Mouse (Mus musculus): ENCODE results near the gene Cd5.

Cd5 gene

DNA sequence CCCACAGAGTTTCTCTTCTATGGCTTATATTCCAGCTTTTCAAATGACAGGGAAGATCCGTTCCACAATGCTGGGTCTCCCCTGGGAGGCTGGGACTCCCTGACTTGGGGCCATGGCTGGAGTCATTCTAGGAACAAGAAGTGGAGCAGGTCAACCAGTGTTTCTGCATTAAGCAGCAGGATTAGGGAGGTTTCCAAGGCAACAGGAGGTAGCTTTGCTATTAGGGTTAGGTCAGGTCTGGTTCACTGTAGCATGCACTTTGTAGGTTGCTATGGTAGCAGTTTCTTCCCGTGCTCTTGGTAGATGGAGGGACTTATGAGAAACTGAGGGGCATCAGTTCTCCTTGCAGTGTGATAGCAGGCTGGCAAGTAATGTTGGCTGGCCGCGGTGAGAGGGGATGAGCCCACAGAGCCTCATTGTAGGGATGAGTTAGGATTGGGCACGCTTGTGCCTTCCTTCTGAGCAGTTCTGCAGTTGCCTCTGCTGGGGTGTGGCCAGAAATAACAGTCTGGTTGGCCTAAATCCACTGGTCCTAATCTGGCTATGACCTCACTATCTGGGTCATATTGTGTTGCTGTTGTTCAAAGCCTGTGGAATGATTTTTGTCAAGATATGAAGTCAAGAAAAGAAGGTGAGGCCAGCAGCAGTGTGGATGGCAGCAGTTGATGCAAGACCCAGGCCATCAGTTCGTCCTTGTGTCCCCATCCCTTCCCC, 37.6 kb downstream of the Cd5 start:
- no peak for DNase-seq (ENCODE audit: low spot score)

DNA sequence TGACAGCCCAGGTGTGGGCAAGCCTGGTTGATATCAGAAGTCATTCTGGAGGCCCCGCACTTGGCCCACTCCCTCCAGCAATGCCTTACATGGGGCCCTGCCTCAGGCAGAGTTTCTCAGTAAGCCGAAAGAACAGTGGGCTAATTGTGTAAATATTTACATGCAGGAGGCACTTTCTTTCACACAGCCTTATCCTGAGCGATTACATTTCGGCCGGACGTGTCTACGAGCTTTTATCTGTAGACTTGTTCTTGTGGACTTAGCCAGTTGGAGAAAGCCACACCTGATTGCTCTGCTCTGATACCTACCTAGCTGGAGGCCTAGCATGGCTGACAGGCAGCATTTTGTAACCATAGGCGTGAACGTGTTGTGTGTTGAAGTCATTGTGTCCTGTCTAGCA, 39.0 kb downstream of the Cd5 start:
- DNase-seq (ENCODE audit: low spot score) = no peak

DNA sequence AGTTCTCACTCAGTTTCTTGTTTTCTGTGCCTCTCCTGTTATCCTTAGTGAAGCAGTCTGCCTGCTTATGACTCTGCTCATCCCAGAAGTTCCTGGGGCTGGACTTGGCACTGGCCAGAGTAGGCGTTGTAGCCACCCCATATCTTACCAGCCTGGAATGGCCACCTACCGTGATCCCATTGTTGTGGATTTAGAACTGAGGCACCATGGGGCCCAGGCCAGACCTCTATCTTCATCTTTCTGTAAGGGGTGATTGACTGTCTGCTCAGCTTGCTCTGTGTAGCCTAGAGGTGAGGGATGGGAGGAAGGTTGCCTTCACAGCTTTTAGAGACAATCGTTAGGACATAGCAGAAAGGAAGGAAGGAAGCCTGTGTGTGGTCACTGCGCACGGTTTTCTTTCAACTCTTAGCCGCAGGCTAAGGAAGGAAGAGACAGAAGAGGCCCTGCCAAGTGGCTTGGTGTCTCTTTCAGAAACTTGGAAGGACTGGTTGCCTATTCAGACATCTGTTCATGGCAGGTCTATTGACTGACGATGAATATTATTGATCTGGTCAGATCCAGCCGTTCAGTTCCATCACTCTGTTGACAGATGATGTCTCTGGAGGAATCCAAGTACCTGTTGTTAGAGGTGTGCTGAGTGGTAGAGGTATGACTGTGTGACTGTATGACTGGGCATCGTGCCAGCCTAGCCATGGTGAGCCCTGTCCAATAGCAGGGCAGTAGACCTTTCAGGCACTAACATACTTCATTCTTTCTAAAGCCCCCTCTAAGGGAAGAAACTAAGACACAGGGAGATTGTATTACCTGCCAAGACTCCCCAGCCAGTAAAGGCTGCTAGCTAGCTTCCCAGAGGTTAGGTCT, 40.4 kb downstream of the Cd5 start:
- no peak for DNase-seq (ENCODE audit: low spot score)

DNA sequence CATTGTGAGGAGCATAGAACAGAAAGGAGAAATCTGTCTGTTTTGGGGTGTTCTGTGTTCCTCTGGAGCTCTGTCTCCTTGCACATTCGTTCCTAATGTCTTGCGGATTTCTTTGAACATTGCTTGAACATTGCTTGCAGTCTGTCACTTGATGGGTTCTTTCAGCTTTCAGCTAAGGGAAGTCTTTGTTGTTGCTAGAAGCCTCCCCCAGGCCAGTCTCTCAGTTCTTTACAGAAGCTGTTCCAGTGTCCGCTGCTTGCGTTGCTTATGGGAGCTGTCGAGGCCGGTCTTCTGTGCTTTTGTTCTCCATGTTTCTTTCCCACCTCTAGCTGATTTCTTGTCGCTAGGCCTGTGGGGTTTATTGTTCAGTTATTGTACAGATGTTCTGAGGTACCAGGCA, 43.0 kb downstream of the Cd5 start:
- no peak for DNase-seq (ENCODE audit: low spot score)

DNA sequence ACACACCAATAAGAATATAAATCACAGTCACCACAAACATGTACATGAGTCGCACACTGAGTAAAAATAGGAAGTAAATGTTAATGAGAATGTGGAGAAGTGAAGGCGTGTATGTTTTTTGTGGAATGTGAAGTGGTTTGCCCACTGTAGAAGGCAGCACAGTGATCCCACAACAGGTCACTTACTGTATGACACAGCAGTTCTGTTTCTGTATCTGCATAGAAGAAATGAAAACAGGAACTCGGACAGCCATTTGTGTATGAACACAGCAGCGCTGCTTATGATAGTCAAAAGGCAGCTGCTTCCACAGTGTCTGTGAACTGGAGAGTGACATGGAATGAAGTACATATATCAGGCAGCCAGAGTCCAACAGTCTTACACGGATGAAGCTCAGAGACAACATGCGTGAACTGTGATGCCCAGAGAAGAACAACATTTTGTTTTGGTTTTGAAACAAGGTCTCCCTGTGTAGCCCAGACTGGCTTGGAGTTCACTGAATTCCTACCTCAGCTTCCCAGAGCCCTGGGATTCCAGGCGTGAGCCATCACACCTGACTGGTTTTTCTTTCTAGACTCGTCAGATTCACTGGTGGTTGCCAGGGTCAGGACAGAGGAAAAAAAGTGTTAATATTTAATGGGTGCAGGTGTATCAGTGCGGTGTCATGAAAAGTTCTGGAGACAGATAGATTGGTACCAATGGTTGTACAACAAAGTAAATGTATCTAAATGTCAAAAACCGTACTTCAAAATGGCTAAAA, 44.7 kb downstream of the Cd5 start:
- DNase-seq (ENCODE audit: low spot score) = no peak

DNA sequence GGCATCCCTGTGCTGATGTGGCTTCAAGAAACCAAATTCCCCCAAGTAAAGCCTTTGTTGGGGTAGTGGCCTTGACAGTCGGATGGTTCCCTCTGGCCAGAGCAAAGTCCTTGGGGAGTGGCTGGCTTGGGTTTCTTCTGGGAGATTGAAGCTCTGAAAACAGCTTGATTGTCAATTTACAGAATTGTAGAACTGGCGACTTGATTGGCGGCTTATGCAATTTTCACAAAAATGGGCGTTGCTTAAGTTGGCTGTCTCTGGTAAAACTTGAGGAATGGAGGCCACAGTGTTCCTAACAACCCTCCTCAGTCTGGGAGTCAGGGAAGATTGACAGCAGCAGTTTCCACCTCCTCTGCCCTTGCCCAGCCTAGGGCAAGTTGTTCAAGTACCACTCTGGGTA, 46.4 kb downstream of the Cd5 start:
- no peak for DNase-seq (ENCODE audit: low spot score)

DNA sequence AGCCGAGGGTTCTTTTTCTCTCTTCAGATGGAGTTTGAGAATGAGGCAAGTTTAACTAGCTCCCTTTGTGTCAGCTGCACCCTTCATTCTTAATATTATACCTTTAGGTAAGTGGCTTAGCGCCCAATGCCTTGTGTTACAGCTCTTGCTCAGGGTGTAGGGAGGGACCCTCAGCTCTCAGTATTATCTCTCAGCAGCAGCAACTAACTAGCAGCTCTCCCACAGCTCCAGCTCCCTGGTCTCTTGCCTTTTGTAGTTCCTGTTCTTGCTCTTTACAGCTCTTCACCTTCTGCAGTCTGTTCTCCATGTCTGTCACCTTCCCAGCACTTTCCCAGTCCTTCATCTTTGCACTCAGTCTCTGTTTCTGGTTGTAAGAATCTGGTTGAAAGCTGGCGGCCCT, 47.1 kb downstream of the Cd5 start:
- DNase-seq (ENCODE audit: low spot score) = no peak

DNA sequence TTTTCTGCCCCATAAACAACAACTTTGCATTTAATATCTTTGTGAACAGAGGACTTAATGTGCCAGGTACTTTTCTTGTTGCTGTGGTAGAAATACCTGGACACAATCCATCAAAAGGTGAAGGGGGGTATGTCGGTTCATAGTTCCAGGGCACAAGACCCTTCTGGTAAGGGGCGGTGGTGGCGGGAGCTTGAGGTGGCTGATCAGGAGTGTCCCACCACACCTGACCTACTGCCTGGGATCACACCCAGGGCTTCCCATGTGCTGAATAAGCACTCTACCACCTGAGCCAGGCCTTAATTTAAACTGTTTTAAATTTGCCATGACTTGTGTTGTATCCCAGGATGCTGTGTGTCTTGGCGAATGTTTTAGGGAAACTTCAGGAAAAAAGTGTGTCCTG, 47.7 kb downstream of the Cd5 start:
- no peak for DNase-seq (ENCODE audit: low spot score)

DNA sequence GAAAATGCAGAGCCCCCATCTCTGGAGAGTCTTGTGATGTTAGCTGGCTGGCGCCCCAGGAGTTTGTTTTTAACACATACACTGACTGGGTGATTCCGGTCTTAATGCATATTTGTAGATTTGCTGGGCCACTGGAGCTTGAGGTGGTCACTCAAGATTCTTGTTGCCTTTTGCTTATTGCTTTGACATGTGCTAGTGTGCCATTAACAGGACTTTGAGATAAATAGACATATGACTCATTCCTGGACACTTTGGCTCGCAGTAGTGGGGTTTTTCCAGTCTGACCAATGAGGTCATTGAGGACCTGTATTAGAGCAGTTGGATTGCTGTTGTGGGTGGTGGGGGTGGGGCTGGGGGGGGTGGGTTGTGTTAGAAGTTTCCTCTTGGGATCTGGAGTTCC, 48.5 kb downstream of the Cd5 start:
- DNase-seq (ENCODE audit: low spot score) = no peak

DNA sequence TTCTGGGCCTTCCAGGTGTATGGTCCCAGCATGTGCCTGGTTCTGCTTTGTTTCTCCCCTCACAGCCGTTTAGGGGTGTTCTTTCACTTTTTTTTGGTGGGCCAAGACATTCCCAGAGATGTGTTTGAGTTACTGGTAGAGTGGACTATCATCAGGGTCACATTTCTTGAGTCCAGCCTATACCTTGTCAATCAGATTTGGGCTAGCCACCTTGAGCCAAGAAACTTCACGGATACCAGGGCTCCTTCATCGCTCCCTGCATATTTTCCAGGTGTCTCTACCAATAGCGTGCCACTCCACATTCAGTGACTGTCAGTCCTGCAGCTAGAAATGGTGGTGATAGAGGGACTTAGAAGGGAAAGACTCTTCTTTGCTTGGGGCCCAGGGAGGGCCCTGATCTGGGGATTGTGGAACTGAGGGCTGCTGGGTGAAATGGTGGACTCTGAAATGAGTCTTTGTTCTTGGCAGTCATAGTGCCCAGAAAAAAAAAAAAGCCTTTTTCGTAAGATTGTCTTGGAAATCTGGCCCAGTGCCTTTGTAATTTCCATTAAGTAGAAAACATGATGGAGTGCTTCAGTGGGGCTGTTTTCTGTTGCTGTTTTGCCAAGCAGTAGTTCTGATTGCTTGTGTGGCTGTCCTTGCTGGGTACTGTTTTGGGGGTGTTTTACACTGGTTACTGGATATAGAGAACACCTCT, 49.2 kb downstream of the Cd5 start:
- DNase-seq (ENCODE audit: low spot score) = no peak

DNA sequence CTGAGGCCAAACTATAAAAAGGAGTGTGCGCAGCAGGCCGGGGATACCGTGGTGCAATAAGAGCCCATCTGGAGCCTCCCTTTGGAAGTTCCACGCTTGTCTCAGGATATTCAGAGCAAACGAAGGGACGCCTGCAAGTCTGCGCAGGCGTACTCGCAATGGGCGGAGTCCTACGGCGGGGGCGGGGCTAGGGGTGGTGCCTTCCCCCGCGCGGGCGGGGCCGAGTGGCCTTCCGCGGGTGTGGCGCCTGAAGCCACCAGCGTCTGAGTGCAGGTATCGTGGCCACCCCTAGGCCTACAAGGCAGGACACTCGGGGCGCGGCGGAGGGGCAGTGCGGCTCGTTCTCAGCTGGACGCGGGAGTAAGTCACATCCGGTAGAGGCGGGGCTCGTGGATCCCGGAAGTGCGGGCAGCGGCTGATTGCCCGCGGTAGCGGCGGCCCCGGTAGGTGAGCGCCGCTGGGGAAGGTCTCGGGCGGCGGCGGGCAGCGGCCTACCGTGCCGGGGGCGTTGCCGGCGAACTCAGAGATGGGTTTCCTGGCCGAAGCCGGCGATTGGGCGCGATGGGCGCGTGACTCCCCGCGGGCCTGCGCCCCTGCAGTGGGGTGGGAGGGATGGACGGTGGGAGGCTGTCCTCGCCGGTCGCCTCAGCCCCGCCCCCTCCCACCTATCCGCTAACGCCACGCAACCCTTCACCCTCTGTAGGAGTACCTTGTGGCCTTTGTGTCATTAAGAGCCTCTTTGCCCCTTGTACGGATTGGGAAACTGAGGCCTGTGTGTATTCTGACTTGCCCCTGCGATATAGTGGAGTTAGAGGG, 50.1 kb downstream of the Cd5 start, which contains the start of gene Vps37c:
Vps37c (plus strand) TSS at position 199 of the 816 bp plus-strand sequence.
- peak; percentile 95 for DNase-seq (ENCODE audit: low spot score)

DNA sequence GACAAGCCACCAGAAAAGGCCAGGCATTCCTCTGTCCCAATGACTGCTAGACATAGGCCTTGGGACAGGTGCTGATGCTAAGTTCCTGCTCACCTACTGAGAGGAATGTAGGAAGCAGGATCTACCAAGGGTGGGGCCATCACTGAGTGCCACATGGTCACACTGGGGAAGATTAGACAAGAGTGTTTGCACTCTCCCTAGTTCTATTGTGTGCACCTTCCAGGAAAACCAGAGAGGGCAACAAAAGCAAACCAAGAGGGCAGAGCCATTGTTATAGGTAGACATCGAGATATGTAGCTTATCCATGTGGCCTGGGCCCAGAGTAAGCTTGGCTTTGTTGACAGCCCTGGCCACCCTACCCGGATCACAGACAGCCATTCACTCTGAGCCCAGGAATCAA, 53.1 kb downstream of the Cd5 start:
- no peak for DNase-seq (ENCODE audit: low spot score)

DNA sequence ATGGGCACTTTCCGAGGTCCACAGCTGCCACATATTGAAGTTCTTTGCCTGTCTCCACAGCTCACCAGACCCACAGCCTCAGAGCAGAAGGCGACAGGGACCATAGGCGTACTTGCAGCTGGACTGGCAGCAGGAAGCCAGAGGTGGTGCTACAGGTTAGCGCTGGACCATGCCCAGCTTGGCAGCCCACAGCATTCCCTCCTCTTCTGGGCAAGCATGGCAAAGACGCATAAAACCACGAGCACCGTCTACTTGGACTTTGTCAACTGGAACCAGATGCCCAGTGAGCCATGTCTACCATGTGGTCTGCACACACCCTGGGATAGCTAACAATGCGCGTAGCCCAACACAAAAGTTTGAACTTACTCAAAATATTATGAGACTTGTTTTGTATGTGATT, 53.7 kb downstream of the Cd5 start:
- DNase-seq (ENCODE audit: low spot score) = no peak

DNA sequence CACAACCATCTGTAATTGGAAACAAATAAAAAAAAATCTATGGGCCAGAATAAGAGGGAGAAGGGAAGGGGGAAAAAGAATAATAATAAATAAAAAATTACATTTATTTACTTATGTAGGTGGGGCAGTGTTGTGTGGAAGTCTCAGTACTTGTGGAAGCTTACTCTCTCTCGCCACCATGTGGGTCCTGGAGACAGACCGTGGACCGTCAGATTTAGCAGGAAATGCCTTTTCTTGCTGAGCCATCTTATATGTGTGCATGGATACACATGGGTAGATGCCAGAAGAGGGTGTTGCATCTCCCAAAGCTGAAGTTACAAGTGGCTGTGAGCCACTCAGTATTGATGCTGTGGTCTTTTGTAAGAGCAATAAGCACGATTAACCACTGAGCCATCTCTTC, 57.2 kb downstream of the Cd5 start:
- no peak for DNase-seq (ENCODE audit: low spot score)

DNA sequence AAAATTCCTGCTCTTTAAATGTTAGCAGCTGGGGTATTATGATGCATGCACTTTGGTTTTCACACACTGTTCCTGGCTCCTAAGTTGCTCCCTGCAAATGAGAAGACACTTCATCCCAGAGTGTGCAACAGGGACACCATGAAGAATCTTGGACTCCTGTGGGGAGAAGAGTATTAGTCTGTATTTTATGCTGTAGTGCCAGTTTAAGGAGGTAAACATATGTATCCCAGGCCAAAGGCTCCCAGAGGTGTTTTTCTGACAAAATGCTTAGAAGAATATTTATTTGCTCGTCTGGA, 60.1 kb downstream of the Cd5 start:
- no peak for DNase-seq (ENCODE audit: low spot score)

DNA sequence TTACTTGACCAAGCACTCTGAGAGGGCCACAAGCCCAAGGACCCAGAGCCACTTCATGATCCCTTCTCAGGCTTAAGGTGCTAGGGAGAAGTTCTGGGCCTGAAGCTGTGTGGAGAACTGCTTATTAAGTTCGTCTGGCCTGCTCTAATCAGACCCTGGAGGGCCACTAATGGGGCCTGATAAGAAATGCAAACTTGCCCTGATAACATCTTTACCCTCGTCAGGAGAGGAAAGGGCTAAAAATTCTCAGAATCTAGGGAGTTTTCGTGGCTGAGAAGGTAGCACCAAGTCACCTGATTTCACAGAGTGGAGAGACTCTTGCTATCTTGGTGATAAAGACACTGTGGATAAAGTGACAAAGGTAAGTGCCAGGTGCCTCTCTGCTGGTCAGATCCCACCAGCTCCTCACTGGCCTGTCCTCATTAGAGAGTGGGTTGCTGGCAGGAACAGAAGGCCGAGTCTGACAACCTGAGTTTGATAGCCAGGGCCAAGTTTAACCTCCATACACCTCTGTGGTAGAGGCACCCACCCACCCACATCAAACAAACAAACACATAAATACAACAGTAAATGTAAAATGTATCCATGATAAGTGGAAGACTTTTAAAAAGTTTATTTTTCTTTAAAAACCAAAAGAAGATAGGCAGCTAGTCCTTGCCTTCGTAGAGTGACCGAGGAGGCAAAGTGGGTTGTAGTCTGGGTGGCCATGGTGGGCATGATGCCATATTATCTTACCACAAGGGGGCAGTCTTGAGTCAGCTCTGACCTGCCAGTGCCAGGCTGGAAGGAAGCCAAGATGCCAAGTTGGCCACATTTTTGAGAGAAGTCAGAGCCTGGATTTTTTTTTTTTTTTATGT, 60.7 kb downstream of the Cd5 start, which contains the start of gene Pga5:
Pga5 (minus strand) TSS at position 157 of the 857 bp plus-strand sequence.
- DNase-seq (ENCODE audit: low spot score) = peak; percentile 89

DNA sequence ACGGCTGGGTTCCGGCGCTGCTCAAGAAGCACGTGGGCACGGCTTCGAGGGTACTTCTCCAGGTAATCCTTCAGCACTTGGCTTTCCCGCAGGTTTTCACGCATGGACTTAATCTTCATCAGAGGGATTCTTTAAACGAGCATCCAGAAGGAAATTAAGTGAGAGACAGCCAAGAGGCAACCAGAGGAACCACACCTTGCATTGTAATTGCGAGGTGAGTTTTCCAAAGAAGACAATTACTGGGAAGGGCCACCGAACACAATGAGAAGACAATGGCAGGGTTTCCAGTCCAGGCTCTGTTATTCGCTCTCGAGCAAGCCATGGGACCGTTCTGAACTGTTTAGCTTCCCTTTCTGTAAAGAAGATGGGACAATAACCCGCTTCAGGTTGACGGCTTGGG, 62.1 kb downstream of the Cd5 start:
- no peak for DNase-seq (ENCODE audit: low spot score)

DNA sequence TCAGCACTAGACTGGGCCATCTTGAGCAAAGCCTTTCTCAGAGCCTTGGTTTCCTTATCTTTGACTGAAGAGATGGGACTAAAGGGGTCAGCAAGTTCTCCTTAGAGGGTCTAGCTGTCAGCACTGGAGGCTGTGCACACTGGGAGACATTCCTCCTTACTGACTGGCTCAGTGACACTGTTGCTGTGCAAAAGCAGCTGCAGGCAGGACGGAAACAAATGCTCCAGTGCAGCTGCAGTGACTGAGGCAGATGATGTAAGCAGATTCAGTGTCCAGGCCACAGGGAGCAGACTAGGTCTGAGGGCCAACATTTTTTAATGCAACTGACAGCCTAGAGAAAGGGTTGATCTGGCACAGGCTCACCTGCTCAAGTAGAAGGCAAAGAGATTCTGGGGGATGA, 65.5 kb downstream of the Cd5 start:
- no peak for DNase-seq (ENCODE audit: low spot score)

DNA sequence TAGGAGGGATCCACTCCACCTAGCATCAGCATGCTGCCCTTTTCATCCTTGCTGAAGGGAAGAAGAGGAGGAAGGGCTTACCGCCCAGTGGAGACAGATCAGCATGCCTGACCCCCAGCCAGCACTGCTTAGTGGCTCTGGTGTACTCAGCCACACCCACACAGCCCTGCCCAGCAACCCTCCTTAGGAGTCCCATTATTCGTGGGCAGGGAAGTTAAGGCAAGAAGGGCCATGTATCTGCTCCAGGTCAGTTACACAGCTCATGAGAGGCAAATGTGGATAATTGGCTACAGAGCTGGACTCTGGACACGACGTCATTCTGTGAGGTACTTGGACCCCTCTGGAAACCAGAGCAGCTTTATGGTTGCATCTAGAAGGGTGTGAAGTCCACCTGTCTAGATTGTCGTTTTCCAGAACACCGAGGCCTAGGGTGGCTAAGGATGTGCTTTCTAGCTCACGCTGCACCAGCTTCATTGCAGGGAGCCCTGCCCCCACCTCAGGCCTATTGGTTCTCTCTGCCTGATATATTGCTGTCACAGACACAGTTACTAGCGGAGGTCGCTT, 66.9 kb downstream of the Cd5 start:
- no peak for DNase-seq (ENCODE audit: low spot score)

DNA sequence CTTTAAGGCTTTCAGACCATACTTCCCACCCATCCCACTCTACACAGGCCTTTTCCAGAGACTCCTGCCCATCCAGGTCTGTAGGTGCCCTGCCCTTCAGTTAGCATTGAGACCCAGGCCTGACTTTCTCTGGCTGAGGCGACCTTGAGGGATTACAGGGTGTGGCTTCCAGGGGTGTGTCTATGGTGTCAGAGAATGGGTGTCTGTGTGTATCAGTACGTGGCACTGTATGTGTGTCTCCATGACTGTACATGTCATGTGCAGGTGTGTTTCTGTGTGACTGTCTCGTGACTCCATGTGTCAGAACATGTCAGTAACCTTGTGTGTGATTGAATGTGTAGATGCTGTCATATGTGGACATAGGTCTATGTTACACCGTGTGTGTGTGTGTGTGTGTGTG, 67.5 kb downstream of the Cd5 start:
- no peak for DNase-seq (ENCODE audit: low spot score)

Data from urinary bladder, postnatal 25 days (tissue).